Mouse (Mus musculus) liver, embryonic 16.5 days (tissue): Measurements from ENCODE around the gene Ccdc157. TPM values are rescaled to one million over a fixed set of nuclear protein-coding genes. Genes with fewer than 3 reads are reported as not detected.
"Not testable (repeated sequence)": the region's sequence is repeated elsewhere in the genome, so short reads cannot be mapped to it uniquely, and the experiment has no call there.

Experiments used
- ATAC-seq: fragments of 200-750 bp; cut with Nextera tagmentation; 2 replicates; pipeline ENCODE4 v1.8.0; 2017; ENCODE audit warnings: low read depth, mild to moderate bottlenecking, moderate number of reproducible peaks, moderate library complexity
- H3K27ac ChIP-seq: fragments of 300-500 bp; sonication (generic); 2 replicates; pipeline ENCODE4 v1.5.1; 2014; ENCODE audit warnings: mild to moderate bottlenecking, low read length
- H3K27me3 ChIP-seq: fragments of 300-500 bp; sonication (generic); 2 replicates; pipeline ENCODE4 v1.6.1; 2014; ENCODE audit warnings: low read depth, low read length, mixed read lengths; ENCODE audit not compliant: control insufficient read depth, insufficient read depth
- H3K36me3 ChIP-seq: fragments of 300-500 bp; sonication (generic); 2 replicates; pipeline ENCODE4 v1.6.1; 2014; ENCODE audit warnings: mild to moderate bottlenecking; ENCODE audit not compliant: control insufficient read depth, insufficient read depth
- H3K4me1 ChIP-seq: fragments of 300-500 bp; sonication (generic); 2 replicates; pipeline ENCODE4 v1.6.1; 2014; ENCODE audit warnings: low read depth, low read length, mixed read lengths; ENCODE audit not compliant: control insufficient read depth
- H3K4me2 ChIP-seq: fragments of 300-500 bp; sonication (generic); 2 replicates; pipeline ENCODE4 v1.6.1; 2014; ENCODE audit warnings: low read depth, low read length, mixed read lengths
- H3K4me3 ChIP-seq: fragments of 300-500 bp; sonication (generic); 2 replicates; pipeline ENCODE4 v1.5.1; 2014; ENCODE audit warnings: low read depth, mild to moderate bottlenecking, low read length
- H3K9ac ChIP-seq: fragments of 300-500 bp; sonication (generic); 2 replicates; pipeline ENCODE4 v1.6.1; 2014; ENCODE audit warnings: low read depth, low read length
- H3K9me3 ChIP-seq: fragments of 300-500 bp; sonication (generic); replicated peaks from 2 replicates; pipeline ENCODE4 v1.6.1; 2016; ENCODE audit warnings: low read length; ENCODE audit not compliant: control insufficient read depth
- WGBS: fragments of 180-500 bp; shearing (Covaris S2); extraction: QIAGEN DNeasy Blood & Tissue Kit; methylation state at CpG from one replicate; pipeline ENCODE4 v1.1.7; 2014; ENCODE audit not compliant: insufficient replicate concordance; 5-methylcytosine and 5-hydroxymethylcytosine counted together
- polyA plus RNA-seq: library from polyadenylated mRNA; unstranded; fragments of >200 nt; fragmentation: Nextera tagmentation; extraction: Ambion mirVana; gene quantifications from 2 replicates; pipeline ENCODE4 v1.2.1, GENCODE M21; 2015

Gene Ccdc157
- polyA plus RNA-seq, 1 experiment from 2014 or later = 0.79 TPM

- WGBS = 81% methylated on average over 4 of the region's 4 CpGs
Observed at GRCm38 (mm10) chr11:4115407-4115806, 44.7 kb downstream of the Ccdc157 start.

DNA sequence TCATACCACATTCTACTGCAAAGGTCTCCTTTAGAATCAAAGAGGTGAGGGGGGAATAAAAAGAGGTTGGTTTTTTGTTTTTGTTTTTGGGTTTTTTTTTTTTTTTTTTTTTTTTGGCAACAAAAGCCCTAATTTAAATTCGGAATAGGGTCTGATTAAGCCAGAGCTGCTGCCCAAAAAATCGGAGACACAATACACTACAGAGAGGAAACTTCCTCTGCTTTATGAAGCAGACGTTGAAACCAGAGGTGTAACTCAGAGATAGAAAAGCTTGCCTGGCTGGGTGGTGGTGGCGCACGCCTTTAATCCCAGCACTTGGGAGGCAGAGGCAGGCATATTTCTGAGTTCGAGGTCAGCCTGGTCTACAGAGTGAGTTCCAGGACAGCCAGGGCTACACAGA is 45.6 kb downstream of the Ccdc157 start:
- ATAC-seq, H3K9me3 ChIP-seq, H3K36me3 ChIP-seq, H3K27ac ChIP-seq, H3K4me3 ChIP-seq, H3K4me2 ChIP-seq, H3K9ac ChIP-seq: not testable (repeated sequence)
- WGBS = 74% methylated on average over 6 of the region's 6 CpGs
- Histone ChIP-seq H3K27me3 (peaks cover 23% of the 10 kb centered on the region), H3K4me1 (peaks cover 31% of the 10 kb centered on the region)

More at GRCm38 (mm10) chr11:4115407-4115806, 44.7 kb downstream of the Ccdc157 start:
- peaks cover 31% of the 10 kb centered on the region for H3K4me1 ChIP-seq
- no peak overlapping the region for H3K27ac ChIP-seq
- H3K36me3 ChIP-seq = no peaks in the 10 kb centered on the region
- H3K9me3 ChIP-seq = no peaks in the 10 kb centered on the region
- no peak for ATAC-seq
- H3K4me2 ChIP-seq = no peak overlapping the region
- no peak overlapping the region for H3K4me3 ChIP-seq
- H3K27me3 ChIP-seq = peaks cover 31% of the 10 kb centered on the region
- H3K9ac ChIP-seq = no peak overlapping the region

DNA sequence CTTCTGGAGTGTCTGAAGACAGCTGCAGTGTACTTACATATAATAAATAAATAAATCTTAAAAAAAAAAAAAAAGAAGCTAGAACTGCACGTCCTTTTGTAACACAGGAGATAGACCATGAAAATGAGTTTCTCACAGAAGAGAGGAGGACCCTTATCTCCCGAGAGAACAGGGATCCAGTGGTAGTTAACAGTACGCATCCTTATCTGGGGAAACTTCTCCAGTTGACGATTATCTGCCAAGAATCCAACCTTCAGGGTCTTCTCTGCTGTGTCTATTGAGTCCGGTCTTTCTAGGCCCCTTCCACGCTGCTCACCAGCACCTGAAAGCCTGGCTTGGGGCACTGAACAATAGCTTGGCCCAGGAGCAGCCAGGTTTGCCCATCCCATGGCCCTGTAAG is 46.1 kb downstream of the Ccdc157 start:
- no peak for ATAC-seq
- Histone ChIP-seq H3K9me3 (no peaks in the 10 kb centered on the region), H3K27me3 (peaks cover 17% of the 10 kb centered on the region), H3K36me3 (no peaks in the 10 kb centered on the region), H3K9ac (no peak overlapping the region), H3K27ac (no peak overlapping the region), H3K4me1 (peaks cover 29% of the 10 kb centered on the region), H3K4me3 (no peak overlapping the region), H3K4me2 (no peak overlapping the region)
- WGBS = 40% methylated on average over 6 of the region's 6 CpGs

DNA sequence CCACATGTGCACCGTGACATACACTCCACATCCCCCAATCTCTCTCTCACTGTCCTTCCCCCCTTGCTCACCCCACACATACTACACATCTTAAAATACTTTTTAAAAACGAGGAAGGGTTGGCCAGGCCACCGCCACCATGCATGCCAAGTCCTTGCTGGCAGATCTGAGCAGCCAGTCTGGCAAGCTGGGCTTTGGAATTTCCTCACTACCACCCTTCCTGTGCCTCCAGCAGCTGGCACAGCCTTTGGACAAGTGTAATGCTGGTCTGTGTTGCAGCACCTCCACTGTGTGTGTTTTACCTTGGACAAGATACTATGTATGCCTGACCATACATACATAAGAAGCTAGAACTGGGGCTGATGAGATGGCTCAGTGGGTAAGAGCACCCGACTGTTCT is 46.6 kb downstream of the Ccdc157 start:
- 65% methylated on average over 4 of the region's 4 CpGs for WGBS
- Histone ChIP-seq H3K9me3 (no peaks in the 10 kb centered on the region), H3K27me3 (peaks cover 12% of the 10 kb centered on the region), H3K9ac (no peak overlapping the region), H3K4me3 (no peak overlapping the region), H3K36me3 (no peaks in the 10 kb centered on the region), H3K4me2 (no peak overlapping the region), H3K27ac (no peak overlapping the region), H3K4me1 (peaks cover 25% of the 10 kb centered on the region)
- ATAC-seq = no peak

DNA sequence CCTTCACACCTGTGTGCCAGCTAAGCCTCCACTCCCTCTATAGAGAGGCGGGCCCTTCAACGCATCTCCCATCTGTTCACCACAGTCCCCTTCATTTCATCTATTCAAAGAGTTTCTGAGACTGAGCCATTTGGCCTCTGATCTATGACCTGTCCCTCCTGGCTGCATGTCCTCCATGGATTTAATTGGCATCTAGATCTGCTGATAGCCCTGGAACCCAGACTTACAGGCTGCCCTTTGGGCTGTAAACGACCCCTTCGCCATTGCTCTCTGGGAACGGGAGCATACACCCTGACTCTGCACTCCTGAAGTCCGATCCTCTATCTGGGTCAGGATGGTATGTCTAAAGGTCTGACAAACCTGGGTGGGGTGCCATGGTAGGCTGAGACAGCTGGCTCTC is 47.2 kb downstream of the Ccdc157 start:
- H3K27me3 ChIP-seq = peaks cover 6% of the 10 kb centered on the region
- no peak overlapping the region for H3K9ac ChIP-seq
- H3K4me3 ChIP-seq = no peak overlapping the region
- H3K4me1 ChIP-seq = peaks cover 19% of the 10 kb centered on the region
- 76% methylated on average over 6 of the region's 6 CpGs for WGBS
- no peak overlapping the region for H3K4me2 ChIP-seq
- H3K9me3 ChIP-seq = no peaks in the 10 kb centered on the region
- H3K27ac ChIP-seq = no peak overlapping the region
- no peaks in the 10 kb centered on the region for H3K36me3 ChIP-seq
- ATAC-seq = no peak

DNA sequence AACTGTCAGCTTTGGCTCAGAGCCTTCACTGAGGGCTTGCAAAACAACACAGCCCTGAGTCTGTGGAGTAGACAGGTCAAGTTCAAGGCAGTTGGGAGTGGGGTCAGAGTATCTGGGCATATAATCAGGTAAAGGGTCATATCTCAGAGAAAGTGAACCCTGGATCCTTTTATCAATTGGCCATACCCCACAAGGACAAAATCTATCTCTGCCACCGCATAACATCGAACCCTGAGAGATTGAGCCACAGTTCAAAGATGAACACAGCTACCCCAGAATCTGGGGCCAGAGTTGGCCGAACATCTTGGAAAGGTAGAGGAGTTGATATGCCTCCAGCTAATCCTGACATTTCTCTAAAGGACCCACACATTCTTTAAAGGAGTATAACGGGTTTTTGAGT is 48.1 kb downstream of the Ccdc157 start:
- Histone ChIP-seq H3K4me1 (peaks cover 11% of the 10 kb centered on the region), H3K36me3 (no peaks in the 10 kb centered on the region), H3K27ac (no peak overlapping the region), H3K27me3 (no peaks in the 10 kb centered on the region), H3K4me2 (no peak overlapping the region), H3K9me3 (no peaks in the 10 kb centered on the region), H3K9ac (no peak overlapping the region), H3K4me3 (no peak overlapping the region)
- no peak for ATAC-seq
- WGBS = 52% methylated on average over 4 of the region's 4 CpGs

GRCm38 (mm10) chr11:4108691-4109090 is 51.4 kb downstream of the Ccdc157 start:
- no peaks in the 10 kb centered on the region; the same call in 1 of the 2 replicates for H3K4me1 ChIP-seq
- no peaks in the 10 kb centered on the region for H3K36me3 ChIP-seq
- no peak overlapping the region for H3K27ac ChIP-seq
- H3K4me3 ChIP-seq = no peak overlapping the region
- ATAC-seq = no peak
- H3K9ac ChIP-seq = no peak overlapping the region
- no peaks in the 10 kb centered on the region for H3K9me3 ChIP-seq
- H3K27me3 ChIP-seq = no peaks in the 10 kb centered on the region
- no peak overlapping the region for H3K4me2 ChIP-seq
- 62% methylated on average over 7 of the region's 7 CpGs for WGBS

DNA sequence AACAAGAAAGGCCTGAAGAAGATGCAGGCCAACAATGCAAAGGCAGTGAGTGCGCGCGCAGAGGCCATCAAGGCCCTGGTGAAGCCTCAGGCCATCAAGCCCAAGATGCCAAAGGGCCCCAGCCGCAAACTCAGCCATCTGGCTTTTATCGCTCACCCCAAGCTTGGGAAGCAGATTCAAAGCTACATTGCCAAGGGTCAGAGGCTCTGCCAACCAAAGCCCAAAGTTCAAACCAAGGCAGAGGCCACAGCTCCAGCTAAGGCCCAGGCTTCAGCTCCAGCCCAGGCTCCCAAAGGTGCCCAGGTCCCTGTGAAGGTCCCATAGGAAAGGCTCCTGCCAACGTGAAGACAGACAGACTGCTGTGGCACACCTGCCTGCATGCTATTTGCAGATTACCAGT is 52.2 kb downstream of the Ccdc157 start:
- H3K9me3 ChIP-seq, H3K36me3 ChIP-seq, H3K9ac ChIP-seq, H3K4me2 ChIP-seq, H3K4me1 ChIP-seq, H3K27ac ChIP-seq, H3K4me3 ChIP-seq, ATAC-seq, H3K27me3 ChIP-seq: not testable (repeated sequence)
- WGBS = 61% methylated on average over 6 of the region's 6 CpGs

GRCm38 (mm10) chr11:4105444-4105843 is 54.6 kb downstream of the Ccdc157 start:
- no peaks in the 10 kb centered on the region for H3K36me3 ChIP-seq

More at GRCm38 (mm10) chr11:4105444-4105843, 54.6 kb downstream of the Ccdc157 start:
- Histone ChIP-seq H3K9me3 (no peaks in the 10 kb centered on the region), H3K4me1 (no peaks in the 10 kb centered on the region), H3K9ac (no peak overlapping the region), H3K4me2 (no peak overlapping the region), H3K27ac (no peak overlapping the region), H3K4me3 (no peak overlapping the region), H3K27me3 (no peaks in the 10 kb centered on the region)
- no peak for ATAC-seq
- WGBS = 57% methylated on average over 6 of the region's 6 CpGs
